Mouse (Mus musculus): ENCODE measurements around the gene Ube2v1. TPM values are rescaled to one million over a fixed set of nuclear protein-coding genes. Genes with fewer than 3 reads are reported as not detected.
"Not testable (repeated sequence)": the region's sequence is repeated elsewhere in the genome, so short reads cannot be mapped to it uniquely, and the experiment has no call there.

The Ube2v1 gene
- total RNA-seq, 2 experiments from 2014 or later = 194 to 200 TPM

GRCm38 (mm10) chr2:167624368-167625075 lies 7.4 kb downstream of the Ube2v1 start:
- DNase-seq (ENCODE audit: low spot score in 2 of 2) = no peak

DNA sequence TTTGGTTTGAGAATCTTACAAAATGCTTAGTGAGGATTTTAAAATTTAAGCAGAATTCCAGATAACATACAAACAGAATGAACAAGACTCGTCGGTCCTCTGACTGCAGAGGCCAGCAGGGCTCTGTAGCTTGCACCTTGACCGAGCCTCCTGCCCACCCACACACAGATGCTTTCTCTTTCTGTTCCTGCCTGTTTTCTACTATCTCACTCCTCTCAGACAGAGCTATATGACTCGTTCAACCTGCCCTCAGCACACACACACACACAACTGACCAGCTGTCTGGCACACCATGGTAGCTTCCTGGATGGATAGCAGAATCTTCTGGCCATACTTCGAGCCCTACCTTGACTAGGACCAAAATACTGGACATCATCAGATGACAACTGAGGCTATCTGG lies 8.9 kb downstream of the Ube2v1 start:
- no peak for DNase-seq (ENCODE audit: low spot score in 2 of 2)

DNA sequence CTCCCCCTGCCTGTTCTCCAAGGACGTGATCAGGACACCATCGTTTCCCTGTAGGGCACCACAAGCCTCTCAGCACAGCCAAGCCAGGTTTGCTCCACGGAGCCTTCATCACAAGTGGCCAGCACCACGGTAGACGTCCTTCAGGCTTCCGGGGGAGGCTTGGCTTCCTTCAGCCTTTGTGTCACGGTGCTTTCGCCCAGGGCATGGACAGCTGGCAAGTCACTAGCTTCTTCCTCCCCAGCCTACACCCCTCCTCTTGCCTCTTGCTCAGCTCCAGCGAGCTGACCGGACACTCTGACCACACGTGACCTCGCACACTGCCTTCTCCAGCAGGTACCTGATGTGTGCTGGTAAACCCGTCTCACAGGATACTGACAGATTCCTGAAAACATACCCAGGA lies 9.5 kb downstream of the Ube2v1 start:
- DNase-seq (ENCODE audit: low spot score in 2 of 2) = no peak

GRCm38 (mm10) chr2:167621255-167622087 lies 10.4 kb downstream of the Ube2v1 start:
- no peak for DNase-seq (ENCODE audit: low spot score in 2 of 2)

DNA sequence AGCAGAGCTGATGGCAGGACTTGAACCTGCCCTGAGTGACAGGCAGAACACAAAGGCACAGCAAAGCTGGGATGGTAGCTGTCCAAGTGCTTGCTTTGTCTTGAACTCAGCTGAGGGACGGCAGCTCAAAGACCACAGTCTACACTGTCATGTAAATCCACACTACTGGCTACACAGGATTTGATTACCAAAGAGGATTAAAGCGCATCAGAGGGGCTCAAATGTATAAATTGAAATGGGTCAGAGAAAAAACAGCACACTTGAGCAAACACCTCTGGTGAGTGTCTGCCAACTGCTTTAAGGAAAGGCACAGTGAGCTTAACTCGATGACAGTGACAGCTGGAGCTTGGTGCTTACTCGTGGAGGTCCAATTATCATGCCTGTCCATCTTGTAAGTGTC lies 14.4 kb downstream of the Ube2v1 start:
- DNase-seq (ENCODE audit: low spot score in 2 of 2) = no peak

- DNase-seq (ENCODE audit: low spot score in 2 of 2) = no peak
These were observed 14.9 kb downstream of the Ube2v1 start for GRCm38 (mm10) chr2:167617034-167617433.

GRCm38 (mm10) chr2:167613335-167613734 lies 18.6 kb downstream of the Ube2v1 start:
- DNase-seq (ENCODE audit: low spot score in 2 of 2) = not testable (repeated sequence)

GRCm38 (mm10) chr2:167612122-167612521 lies 19.8 kb downstream of the Ube2v1 start:
- DNase-seq (ENCODE audit: low spot score in 2 of 2) = no peak

DNA sequence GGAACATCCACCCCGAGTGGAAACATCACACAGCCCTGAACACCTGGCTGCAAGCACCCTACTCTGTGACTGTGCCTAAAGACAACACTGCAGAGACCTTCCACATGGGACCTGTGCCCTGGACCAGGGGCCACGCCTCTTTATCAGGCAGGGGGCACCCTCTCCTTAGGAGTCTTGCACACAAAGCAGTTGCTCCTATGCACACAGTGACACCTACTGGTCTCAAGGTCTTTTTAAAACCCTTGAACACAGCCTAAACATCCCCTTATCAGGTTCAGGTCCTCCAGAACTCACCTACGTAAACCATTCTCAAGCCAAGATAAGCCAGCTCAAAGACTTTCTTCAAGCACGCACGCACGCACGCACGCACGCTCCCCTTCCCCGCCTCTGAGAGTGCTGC lies 20.6 kb downstream of the Ube2v1 start:
- no peak for DNase-seq (ENCODE audit: low spot score in 2 of 2)

GRCm38 (mm10) chr2:167606745-167607123 lies 25.2 kb downstream of the Ube2v1 start:
- no peak for DNase-seq (ENCODE audit: low spot score in 2 of 2)

DNA sequence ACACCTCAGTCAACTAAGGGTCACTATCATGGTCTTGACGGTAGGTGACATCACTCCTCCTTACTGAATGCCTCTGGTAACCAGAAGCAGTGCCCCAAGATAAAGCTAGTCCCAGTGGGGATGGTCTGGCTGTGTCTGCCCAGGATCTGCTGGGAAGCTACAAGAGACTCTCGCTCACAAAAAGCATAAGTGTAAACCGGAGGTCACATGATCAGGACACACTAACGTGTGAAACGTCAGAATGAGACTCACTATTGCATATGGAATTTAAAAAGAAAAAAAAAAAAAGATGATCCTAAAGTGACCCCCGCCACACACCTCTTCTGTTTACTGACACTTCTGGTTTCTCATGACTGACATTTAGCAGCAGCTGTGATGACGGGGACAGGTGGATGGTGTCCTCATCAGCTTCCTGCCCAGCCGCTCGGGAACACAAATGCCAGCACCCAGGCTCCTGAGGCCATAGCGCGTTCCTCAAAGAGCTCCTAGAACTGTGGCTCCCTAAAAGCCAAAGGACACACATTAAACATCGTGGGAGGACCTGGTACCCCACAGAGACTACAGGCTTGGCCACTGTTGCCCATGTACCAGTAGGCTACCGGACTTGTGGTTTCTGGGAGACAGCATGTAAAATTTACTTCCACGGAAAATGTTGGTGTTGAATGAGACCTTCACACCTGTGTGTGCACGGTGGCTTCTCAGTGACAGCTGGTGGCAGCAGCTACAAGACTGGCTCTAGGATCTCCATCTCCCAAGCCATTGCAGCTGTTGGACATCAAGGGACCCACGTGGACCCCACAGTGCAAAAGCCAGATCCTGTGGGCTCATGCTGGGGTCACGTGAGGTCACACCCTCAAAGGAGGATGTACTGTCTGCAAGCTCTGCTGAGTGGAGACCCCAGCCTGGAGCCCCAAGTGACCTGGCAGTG lies 25.8 kb downstream of the Ube2v1 start:
- no peak for DNase-seq (ENCODE audit: low spot score in 2 of 2)

DNA sequence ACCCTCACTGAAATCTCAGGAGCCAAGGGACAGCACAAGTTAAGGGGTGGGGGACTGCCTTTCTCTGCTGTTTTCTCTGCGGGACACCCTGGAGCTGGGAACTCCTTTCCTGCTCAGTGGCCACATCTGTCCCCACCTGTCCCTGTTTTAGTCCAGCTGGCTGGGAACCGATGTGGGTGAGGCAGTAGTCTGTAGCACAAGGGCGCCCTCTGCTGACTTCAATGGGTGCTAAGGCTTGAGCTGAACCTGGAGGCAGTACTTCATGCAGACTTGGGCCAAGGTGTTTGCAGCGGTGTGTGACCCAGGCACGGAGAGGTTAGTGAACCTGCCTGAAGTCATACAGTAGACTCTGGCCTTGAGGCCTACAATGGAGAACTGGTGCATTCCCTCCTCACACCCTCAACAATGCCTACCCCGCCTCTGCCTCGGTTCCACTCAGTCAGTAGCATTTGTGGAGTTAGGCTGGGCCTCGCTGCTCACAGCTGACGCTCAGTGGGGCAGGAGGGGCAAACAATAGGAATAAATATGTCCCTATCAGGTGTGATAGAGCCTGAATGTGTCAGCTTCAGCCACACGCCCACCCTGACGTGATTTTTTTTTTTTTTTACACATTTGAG lies 26.6 kb downstream of the Ube2v1 start:
- peak; percentile 72 to 86 for DNase-seq (ENCODE audit: low spot score in 2 of 2)

DNA sequence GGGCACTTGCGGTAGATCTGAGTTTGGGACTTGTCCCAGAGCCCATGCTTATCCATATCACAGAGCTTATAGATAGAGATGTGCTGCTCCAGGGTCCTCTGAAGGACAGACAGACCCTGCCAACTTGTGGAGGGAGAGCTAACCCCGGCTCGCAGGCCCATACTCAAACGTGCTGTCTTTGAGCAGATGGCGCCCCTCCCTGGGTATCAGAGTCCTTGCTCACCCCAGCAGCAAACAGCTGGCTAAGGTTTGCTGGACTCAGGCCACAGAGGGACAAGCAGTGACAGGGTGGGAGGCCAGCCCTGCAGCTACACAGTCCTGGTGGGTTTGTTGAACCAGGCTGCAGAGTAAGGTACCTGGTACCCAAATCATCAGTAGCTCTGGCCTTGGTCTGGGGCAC lies 28.9 kb downstream of the Ube2v1 start:
- no peak for DNase-seq (ENCODE audit: low spot score in 2 of 2)

- DNase-seq (ENCODE audit: low spot score in 2 of 2) = no peak
These were observed 29.5 kb downstream of the Ube2v1 start for GRCm38 (mm10) chr2:167602364-167602763.

DNA sequence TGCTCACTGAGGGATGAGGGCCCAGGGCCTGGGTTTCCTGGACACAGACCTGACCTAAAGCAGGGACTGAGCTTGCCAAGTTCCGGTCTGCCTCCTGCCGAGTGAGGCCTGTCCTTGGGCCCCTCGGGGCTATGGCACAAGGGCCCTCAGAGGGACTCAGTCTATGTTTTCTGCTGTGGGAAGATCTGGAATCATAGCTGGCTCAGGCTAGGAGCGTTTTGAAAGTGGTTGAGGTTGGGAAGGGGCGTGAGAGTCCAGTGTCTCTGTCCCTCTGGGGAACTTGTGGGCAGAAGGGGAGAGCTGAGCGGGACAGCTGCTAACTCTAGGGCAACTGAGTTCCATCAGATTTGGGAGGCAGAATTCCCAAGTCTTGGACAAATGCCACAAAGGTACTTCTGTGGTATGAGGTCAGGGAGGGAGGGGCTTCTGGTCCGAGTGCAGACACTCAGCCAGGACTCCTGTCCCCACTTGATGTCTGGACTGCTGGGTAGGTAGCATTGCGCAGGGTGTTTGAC lies 31.4 kb downstream of the Ube2v1 start:
- no peak for DNase-seq (ENCODE audit: low spot score in 2 of 2)

- no peak for DNase-seq (ENCODE audit: low spot score in 2 of 2)
These were observed 32.0 kb downstream of the Ube2v1 start for GRCm38 (mm10) chr2:167599917-167600316.

- DNase-seq (ENCODE audit: low spot score in 2 of 2) = no peak
These were observed 32.7 kb downstream of the Ube2v1 start for GRCm38 (mm10) chr2:167599195-167599594.

GRCm38 (mm10) chr2:167597492-167598186 lies 34.3 kb downstream of the Ube2v1 start:
- no peak for DNase-seq (ENCODE audit: low spot score in 2 of 2)

GRCm38 (mm10) chr2:167596726-167597491 lies 35.0 kb downstream of the Ube2v1 start:
- no peak for DNase-seq (ENCODE audit: low spot score in 2 of 2)

Measured in adrenal gland, postnatal 4 days (tissue).